Mouse (Mus musculus) ZHBTc4 (cell line): Measurements from ENCODE around the gene Dnajb11.

ENCODE experiments used
- DNase-seq: peaks from one replicate; pipeline ENCODE4 v3.0.0-alpha.2; 2011; ENCODE audit warnings: low read depth, low spot score

The Dnajb11 gene

GRCm38 (mm10) chr16:22922433-22922832 is 64.8 kb downstream of the Dnajb11 start:
- DNase-seq: no peak
